Mouse (Mus musculus): Measurements from ENCODE around the gene Etl4.

DNA sequence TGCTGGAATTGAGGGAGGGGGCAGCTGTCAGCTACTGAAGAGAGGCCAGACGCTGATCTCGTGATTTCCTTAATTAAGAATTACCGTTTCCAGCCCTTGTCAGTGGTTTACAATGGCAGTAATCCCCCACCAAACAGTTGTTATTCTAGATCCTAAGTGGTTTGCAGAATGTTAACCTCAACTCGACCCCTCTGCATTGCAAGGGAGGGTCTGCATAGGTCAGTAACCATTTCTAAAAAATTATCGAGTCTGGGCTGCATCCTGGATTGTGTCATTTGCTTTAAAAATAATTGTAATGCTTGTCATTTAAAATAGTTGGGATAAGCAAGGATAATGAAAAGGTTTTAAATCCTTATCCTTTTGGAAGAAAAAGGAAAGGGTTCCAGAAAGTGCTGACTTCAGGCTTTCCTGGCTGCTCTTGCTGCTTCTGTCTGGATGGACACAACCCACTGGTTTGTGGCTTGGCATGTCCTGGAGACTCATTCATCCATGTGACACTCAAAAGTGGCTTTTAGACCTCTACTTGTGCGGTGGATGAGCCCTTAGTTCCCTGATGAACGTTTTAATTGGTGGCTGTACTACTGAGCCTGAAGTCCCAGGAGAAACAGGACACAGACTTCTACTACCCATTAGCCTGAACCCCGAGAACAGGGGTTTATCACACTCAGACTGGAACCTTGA, 507.5 kb downstream of the Etl4 start:
- TF ChIP-seq CTCF (IDR thresholded peaks at IDR 0.05; ENCODE audit: low read depth) = no peak
- no peak for TF ChIP-seq EP300 (IDR thresholded peaks at IDR 0.05; ENCODE audit: low read depth)

Data from heart, postnatal 0 days (tissue).